Mouse (Mus musculus) mouse embryonic stem cell (cell line): ENCODE data around the gene Faim.

Source experiments
- in situ Hi-C, 2 experiments: fragments of 300-500 bp; cut with MboI; formaldehyde crosslinking; loops; 1 replicate in 1 of 2; 3 replicates in 1 of 2; pipeline ENCODE4 v1.14.3; 2019 to 2020; ENCODE audit warnings: low sequenced_read_pairs in 2 of 2, low pct_unique_long_range_greater_than_20kb in 1 of 2, mixed read lengths in 1 of 2; ENCODE audit not compliant: unreplicated experiment in 1 of 2

The Faim gene

GRCm38 (mm10) chr9:99021166-99021565 is 35.0 kb downstream of the Faim start:
- in situ Hi-C loops = no loop called here

DNA sequence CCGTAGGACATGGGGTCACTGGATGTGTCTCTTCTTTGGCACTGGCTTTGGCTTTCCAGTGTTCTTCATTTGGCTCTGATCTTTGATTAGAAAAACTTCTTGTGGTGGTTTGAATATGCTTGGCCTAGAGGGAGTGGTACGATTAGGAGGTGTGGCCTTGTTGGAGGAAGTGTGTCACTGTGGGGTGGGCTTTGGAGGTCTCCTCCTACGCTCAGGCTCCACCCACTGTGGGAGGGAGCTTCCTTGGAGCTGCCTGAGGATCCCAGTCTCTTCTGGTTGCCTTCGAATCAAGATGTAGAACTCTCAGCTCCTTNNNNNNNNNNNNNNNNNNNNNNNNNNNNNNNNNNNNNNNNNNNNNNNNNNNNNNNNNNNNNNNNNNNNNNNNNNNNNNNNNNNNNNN is 35.6 kb downstream of the Faim start:
- in situ Hi-C loops = no loop called here

- in situ Hi-C loops = no loop called here
Observed at GRCm38 (mm10) chr9:99032031-99032430, 45.9 kb downstream of the Faim start.

- in situ Hi-C loops = no loop called here
Observed at GRCm38 (mm10) chr9:99034111-99034510, 47.9 kb downstream of the Faim start.

- in situ Hi-C loops = no loop called here
Observed at GRCm38 (mm10) chr9:99035575-99035974, 49.4 kb downstream of the Faim start, which contains the start of gene Gm1123. Gene Gm1123 (minus strand): TSS chr9:99035715.

DNA sequence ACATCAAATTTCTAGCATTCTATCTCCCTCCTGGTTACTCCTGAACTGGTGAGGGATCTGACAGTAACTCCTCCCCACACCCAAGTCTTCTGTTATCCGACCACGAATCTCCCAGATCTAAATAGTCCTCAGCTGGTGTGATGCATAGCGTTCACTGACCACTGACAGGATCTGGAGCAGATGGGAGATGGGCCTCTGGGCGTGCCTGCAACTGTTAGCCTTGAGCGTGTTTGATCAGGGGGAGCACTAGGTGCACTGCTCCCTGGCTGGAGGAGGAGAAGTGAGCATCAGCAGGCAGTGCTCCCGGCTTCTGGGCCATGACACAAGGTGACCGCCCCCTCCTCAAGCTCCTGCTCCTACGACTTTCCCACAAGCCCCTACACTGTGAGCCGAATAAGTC is 55.8 kb downstream of the Faim start:
- in situ Hi-C loops = no loop called here

GRCm38 (mm10) chr9:99042641-99043040 is 56.5 kb downstream of the Faim start:
- in situ Hi-C loops = no loop called here

GRCm38 (mm10) chr9:99044761-99045160 is 58.6 kb downstream of the Faim start:
- in situ Hi-C loops = no loop called here

- in situ Hi-C loops = no loop called here
Observed at GRCm38 (mm10) chr9:99048724-99049250, 62.6 kb downstream of the Faim start.

DNA sequence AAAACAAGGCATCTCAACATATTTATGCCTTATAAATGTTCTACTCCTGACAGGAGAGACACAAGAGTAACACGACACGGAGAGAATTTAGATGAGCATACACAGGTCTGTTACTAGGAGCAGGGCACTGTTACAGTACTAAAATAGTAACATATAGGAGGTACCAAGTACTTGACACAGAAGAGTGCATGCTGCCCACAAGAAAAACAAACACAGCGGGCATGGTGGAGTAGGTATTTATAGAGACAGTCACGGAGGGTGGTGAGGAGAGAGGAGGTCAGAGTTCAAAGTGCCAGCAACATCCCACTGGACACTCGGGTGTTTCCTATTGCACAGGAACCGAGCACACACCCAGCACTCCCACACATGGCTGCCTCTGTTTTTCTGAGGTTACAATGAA is 63.6 kb downstream of the Faim start:
- in situ Hi-C loops = no loop called here
